Mouse (Mus musculus) thymus, adult 2 months (tissue): ENCODE data around the gene Pim3. TPM values are rescaled to one million over a fixed set of nuclear protein-coding genes. Genes with fewer than 3 reads are reported as not detected.
A peak's percentile ranks its signal among the peaks of the same experiment; 100 is the strongest.

Experiments used
- DNase-seq: peaks from one replicate; pipeline ENCODE4 v3.0.0; 2021
- H3K27ac ChIP-seq: fragments of 200-500 bp; 2 replicates; pipeline ENCODE4 v1.5.1; 2012; ENCODE audit warnings: low read length, control low read depth; ENCODE audit not compliant: control insufficient read depth, insufficient read depth
- H3K27me3 ChIP-seq: fragments of 200-500 bp; 2 replicates; pipeline ENCODE4 v1.6.1; 2012; ENCODE audit warnings: mild to moderate bottlenecking, low read length, moderate library complexity, mixed read lengths; ENCODE audit not compliant: control insufficient read depth, insufficient read depth
- H3K36me3 ChIP-seq: fragments of 200-500 bp; 2 replicates; pipeline ENCODE4 v1.6.1; 2012; ENCODE audit warnings: mild to moderate bottlenecking, low read length, moderate library complexity; ENCODE audit not compliant: control insufficient read depth, insufficient read depth
- H3K4me1 ChIP-seq: fragments of 200-500 bp; replicated peaks from 2 replicates; pipeline ENCODE4 v1.6.1; 2012; ENCODE audit warnings: low read length; ENCODE audit not compliant: control insufficient read depth, insufficient read depth
- H3K4me3 ChIP-seq: fragments of 200-500 bp; 2 replicates; pipeline ENCODE4 v1.5.1; 2012; ENCODE audit warnings: mild to moderate bottlenecking, low read length, control low read depth, moderate library complexity; ENCODE audit not compliant: control insufficient read depth, insufficient read depth
- CTCF ChIP-seq: fragments of 200-500 bp; IDR thresholded peaks from 2 replicates; pipeline ENCODE4 v1.5.1; 2012; ENCODE audit warnings: mild to moderate bottlenecking, control low read depth, low read length, moderate library complexity, borderline replicate concordance; ENCODE audit not compliant: control insufficient read depth, poor library complexity, insufficient read depth; ENCODE audit errors: extremely low read depth
- POLR2A ChIP-seq: fragments of 200-500 bp; IDR thresholded peaks from 2 replicates; pipeline ENCODE4 v1.6.1; 2012; ENCODE audit warnings: mild to moderate bottlenecking, low read length, control low read depth, moderate library complexity; ENCODE audit not compliant: control insufficient read depth, poor library complexity, insufficient read depth; ENCODE audit errors: extremely low read depth
- WGBS: fragments of 180-500 bp; shearing (Covaris S2); methylation state at CpG from one replicate; pipeline ENCODE4 v1.1.7; 2018; 5-methylcytosine and 5-hydroxymethylcytosine counted together
- polyA plus RNA-seq: library from polyadenylated mRNA; depleted of rRNA; stranded (reverse); fragments of >200 nt; gene quantifications from 2 replicates; pipeline ENCODE4 v1.2.3, GENCODE M21; 2012

Gene Pim3
- polyA plus RNA-seq, 1 experiment, result 35.8 TPM

- under 1% methylated on average over 98 of the region's 98 CpGs for WGBS
- TF ChIP-seq CTCF (no peak), POLR2A (no peak)
- peak; percentile 54 for DNase-seq
- peaks cover 8% of the 10 kb centered on the region; the same call in 1 of the 2 replicates for H3K36me3 ChIP-seq
- no peaks in the 10 kb centered on the region for H3K27me3 ChIP-seq
- H3K4me3 ChIP-seq, result peak overlapping the region; percentile 69
- H3K27ac ChIP-seq, result no peak overlapping the region
- peaks cover 11% of the 10 kb centered on the region for H3K4me1 ChIP-seq
Observed at GRCm38 (mm10) chr15:88862881-88863694, 1.1 kb downstream of the Pim3 start.

GRCm38 (mm10) chr15:88863695-88864231, 1.8 kb downstream of the Pim3 start:
- H3K36me3 ChIP-seq, result peaks cover 8% of the 10 kb centered on the region; the same call in 1 of the 2 replicates
- peak overlapping the region; percentile 69 for H3K4me3 ChIP-seq
- WGBS, result 3% methylated on average over 39 of the region's 39 CpGs
- H3K27ac ChIP-seq, result peak overlapping the region; percentile 22; the same call in 1 of the 2 replicates
- peaks cover 11% of the 10 kb centered on the region for H3K4me1 ChIP-seq
- no peaks in the 10 kb centered on the region for H3K27me3 ChIP-seq
- TF ChIP-seq CTCF (0 out of 2 replicates have a peak, but pooled peaks have one; percentile 9), POLR2A (0 out of 2 replicates have a peak, but pooled peaks have one; percentile 18)
- DNase-seq, result peak; percentile 73

DNA sequence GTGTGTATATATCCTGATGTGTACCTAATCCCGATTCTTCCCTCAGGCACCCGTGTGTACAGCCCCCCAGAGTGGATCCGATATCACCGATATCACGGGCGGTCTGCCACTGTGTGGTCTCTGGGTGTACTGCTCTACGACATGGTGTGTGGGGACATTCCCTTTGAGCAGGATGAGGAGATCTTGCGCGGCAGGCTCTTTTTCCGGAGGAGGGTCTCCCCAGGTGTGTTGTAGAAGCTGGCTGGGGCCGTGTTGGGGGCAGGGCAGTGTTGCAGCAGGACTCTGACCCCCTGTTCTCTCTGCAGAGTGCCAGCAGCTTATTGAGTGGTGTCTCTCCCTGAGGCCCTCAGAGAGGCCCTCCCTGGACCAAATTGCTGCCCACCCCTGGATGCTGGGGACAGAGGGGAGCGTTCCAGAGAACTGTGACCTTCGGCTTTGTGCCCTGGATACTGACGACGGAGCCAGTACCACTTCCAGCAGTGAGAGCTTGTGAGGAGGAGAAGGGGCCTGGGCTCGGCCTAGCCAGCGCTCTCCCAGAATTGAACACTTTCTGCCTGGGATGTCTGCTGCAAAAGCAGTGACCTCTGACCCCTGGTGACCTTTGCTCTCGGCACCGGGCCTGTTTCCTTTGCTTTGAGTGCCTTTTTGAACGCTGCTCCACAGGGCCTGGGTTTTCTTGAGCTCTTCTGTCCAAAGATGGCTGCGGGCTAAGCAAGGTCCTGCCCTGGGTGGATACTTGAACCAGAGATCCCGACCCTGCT, 2.5 kb downstream of the Pim3 start:
- peak; percentile 18 for DNase-seq
- no peak for TF ChIP-seq CTCF
- peaks cover 8% of the 10 kb centered on the region; the same call in 1 of the 2 replicates for H3K36me3 ChIP-seq
- H3K27me3 ChIP-seq, result no peaks in the 10 kb centered on the region
- peak overlapping the region; percentile 69 for H3K4me3 ChIP-seq
- H3K4me1 ChIP-seq, result peaks cover 11% of the 10 kb centered on the region
- WGBS, result 90% methylated on average over 22 of the region's 22 CpGs
- peak overlapping the region; percentile 22; the same call in 1 of the 2 replicates for H3K27ac ChIP-seq

DNA sequence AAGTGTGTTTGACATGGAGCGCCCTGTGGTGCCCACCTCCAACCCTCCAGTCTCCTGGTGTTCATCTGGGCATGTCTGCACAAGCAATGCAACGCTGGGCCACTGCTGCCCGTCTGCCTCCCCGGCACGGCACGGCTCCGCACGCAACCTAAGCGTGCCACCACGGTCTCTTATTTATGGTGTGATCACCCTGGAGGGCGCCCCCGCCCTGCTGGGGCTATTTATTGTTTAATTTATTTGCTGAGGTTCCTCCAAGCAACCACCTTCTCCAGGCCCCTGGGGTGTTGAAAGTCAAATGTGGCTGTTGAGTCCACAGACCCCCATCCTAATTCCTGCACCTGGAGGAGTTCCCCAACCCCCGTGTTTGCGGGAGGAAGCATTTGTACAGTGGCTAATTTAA, 3.1 kb downstream of the Pim3 start:
- Histone ChIP-seq H3K4me1 (peaks cover 11% of the 10 kb centered on the region), H3K4me3 (no peak overlapping the region), H3K36me3 (peaks cover 8% of the 10 kb centered on the region; the same call in 1 of the 2 replicates), H3K27me3 (no peaks in the 10 kb centered on the region), H3K27ac (no peak overlapping the region)
- no peak for DNase-seq
- WGBS, result 96% methylated on average over 14 of the region's 14 CpGs
- TF ChIP-seq POLR2A, result no peak
- no peak for TF ChIP-seq CTCF

DNA sequence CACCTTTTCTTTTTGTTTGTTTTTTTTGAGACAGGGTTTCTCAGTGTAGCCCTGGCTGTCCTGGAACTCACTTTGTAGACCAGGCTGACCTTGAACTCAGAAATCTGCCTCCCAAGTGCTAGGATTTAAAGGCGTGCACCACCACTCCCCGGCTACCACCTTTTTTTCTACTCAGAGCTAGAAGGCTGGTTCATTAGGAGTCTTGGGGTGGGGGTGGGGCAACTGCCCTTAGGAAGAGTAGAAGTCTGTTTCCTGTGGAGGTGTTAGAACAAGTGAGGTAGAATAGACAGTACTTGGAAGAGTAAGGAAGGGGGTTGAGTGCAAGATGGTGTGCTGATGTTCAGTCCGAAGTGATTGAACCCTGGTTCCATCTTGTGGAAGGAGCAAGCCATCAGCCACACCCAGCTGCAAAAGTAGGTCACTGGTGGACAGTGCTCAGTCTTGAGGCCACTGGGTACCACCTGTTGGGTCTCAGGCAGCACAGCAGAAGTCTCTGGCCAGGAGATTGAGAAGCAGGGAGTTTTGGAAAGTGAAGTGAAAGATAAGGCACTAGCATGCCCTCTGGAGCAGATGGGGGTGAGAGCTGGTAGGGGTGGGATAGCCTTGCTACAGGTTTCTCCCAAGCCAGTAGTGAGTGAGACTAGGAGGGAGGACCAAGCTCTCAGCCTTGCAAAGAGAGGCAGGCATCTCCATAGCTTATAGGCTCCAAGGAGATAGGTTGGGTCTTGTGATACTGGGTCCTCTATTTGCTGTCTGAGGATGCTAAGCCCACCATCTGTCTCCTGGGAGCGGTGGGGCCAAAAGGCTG, 4.1 kb downstream of the Pim3 start:
- H3K4me1 ChIP-seq, result peaks cover 11% of the 10 kb centered on the region
- no peak overlapping the region for H3K27ac ChIP-seq
- WGBS, result 92% methylated on average over 4 of the region's 4 CpGs
- peaks cover 8% of the 10 kb centered on the region; the same call in 1 of the 2 replicates for H3K36me3 ChIP-seq
- no peaks in the 10 kb centered on the region for H3K27me3 ChIP-seq
- no peak for DNase-seq
- TF ChIP-seq POLR2A, result no peak
- no peak for TF ChIP-seq CTCF
- H3K4me3 ChIP-seq, result no peak overlapping the region
